Mouse (Mus musculus) heart, adult 8-10 months (tissue): ENCODE measurements around the gene Afdn. TPM values are rescaled to one million over a fixed set of nuclear protein-coding genes. Genes with fewer than 3 reads are reported as not detected.
"Not testable (repeated sequence)": the region's sequence is repeated elsewhere in the genome, so short reads cannot be mapped to it uniquely, and the experiment has no call there.

Experiments
- DNase-seq: peaks from one replicate; pipeline ENCODE4 v3.0.0; 2022; ENCODE audit warnings: low spot score
- total RNA-seq, 4 experiments: library from RNA; stranded (reverse); gene quantifications; 2 replicates each; pipeline ENCODE4 v1.2.4; 2022

Afdn gene
- total RNA-seq, 4 experiments from 2014 or later: 62.7 to 106 (median 77.6) TPM

DNA sequence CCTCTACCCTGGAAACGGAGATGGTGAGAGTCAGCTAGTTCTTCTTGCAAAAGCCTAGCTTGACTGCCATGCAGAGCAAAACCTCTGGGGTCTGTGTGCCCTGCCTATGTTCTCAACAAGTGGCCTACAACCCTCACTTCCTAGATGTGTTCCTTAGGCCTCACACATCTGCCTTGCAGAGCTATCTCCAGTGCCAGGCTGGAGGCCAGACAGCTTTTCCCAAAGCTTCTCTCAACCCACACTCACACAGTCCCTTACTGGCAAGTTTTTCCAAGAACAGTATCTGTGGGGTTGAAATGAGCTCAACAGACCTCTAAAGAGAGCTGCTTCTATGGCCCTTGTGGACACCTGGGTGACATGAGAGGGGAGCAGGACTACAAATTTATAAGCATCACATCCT, 191.2 kb downstream of the Afdn start:
- DNase-seq: not testable (repeated sequence)

Other genes starting within 250 kb of the Afdn start
- 1 to 10 TPM; 6.0 to 7.6 (median 6.3) TPM for gene Tcte2, start 1.3 kb downstream of the Afdn start, total RNA-seq
- gene Gm7168, start 187.8 kb downstream of the Afdn start, total RNA-seq: not detected
- not detected for gene Gm7356, start 243.2 kb downstream of the Afdn start, total RNA-seq